Mouse (Mus musculus): ENCODE measurements around the gene Papolb. TPM values are rescaled to one million over a fixed set of nuclear protein-coding genes. Genes with fewer than 3 reads are reported as not detected.
A peak's percentile ranks its signal among the peaks of the same experiment; 100 is the strongest.

The Papolb gene
- total RNA-seq, 2 experiments from 2014 or later: 0.11 to 0.25 TPM

GRCm38 (mm10) chr5:142520360-142520759, 9.5 kb downstream of the Papolb start:
- DNase-seq (ENCODE audit: low spot score in 2 of 2): no peak

- DNase-seq (ENCODE audit: low spot score in 2 of 2): no peak
These were observed 10.9 kb downstream of the Papolb start for GRCm38 (mm10) chr5:142518973-142519372.

- DNase-seq (ENCODE audit: low spot score in 2 of 2): no peak
These were observed 17.8 kb downstream of the Papolb start for GRCm38 (mm10) chr5:142512112-142512511.

GRCm38 (mm10) chr5:142510061-142510414, 19.8 kb downstream of the Papolb start:
- no peak for DNase-seq (ENCODE audit: low spot score in 2 of 2)

- DNase-seq (ENCODE audit: low spot score in 2 of 2): no peak
These were observed 20.5 kb downstream of the Papolb start for GRCm38 (mm10) chr5:142509141-142510060.

GRCm38 (mm10) chr5:142505695-142506423, 24.0 kb downstream of the Papolb start:
- DNase-seq (ENCODE audit: low spot score in 2 of 2): no peak

- DNase-seq (ENCODE audit: low spot score in 2 of 2): no peak
These were observed 25.7 kb downstream of the Papolb start for GRCm38 (mm10) chr5:142504175-142504574.

GRCm38 (mm10) chr5:142502414-142502813, 27.5 kb downstream of the Papolb start:
- peak in 1 of 2 experiments; percentile 57 for DNase-seq (ENCODE audit: low spot score in 2 of 2)

GRCm38 (mm10) chr5:142500918-142501317, 29.0 kb downstream of the Papolb start:
- DNase-seq (ENCODE audit: low spot score in 2 of 2): no peak

- no peak for DNase-seq (ENCODE audit: low spot score in 2 of 2)
These were observed 30.9 kb downstream of the Papolb start for GRCm38 (mm10) chr5:142498964-142499363.

- DNase-seq (ENCODE audit: low spot score in 2 of 2): no peak
These were observed 34.4 kb downstream of the Papolb start for GRCm38 (mm10) chr5:142495321-142496096.

- DNase-seq (ENCODE audit: low spot score in 2 of 2): no peak
These were observed 36.6 kb downstream of the Papolb start for GRCm38 (mm10) chr5:142493307-142493706.

- no peak for DNase-seq (ENCODE audit: low spot score in 2 of 2)
These were observed 39.7 kb downstream of the Papolb start for GRCm38 (mm10) chr5:142489955-142490707.

GRCm38 (mm10) chr5:142486654-142487053, 43.2 kb downstream of the Papolb start:
- DNase-seq (ENCODE audit: low spot score in 2 of 2): no peak

- DNase-seq (ENCODE audit: low spot score in 2 of 2): no peak
These were observed 46.3 kb downstream of the Papolb start for GRCm38 (mm10) chr5:142483581-142483980.

GRCm38 (mm10) chr5:142482512-142482911, 47.4 kb downstream of the Papolb start:
- DNase-seq (ENCODE audit: low spot score in 2 of 2): no peak

- DNase-seq (ENCODE audit: low spot score in 2 of 2): peak; percentile 71 to 77
These were observed 50.9 kb downstream of the Papolb start for GRCm38 (mm10) chr5:142478829-142479435.

- DNase-seq (ENCODE audit: low spot score in 2 of 2): no peak
These were observed 51.8 kb downstream of the Papolb start for GRCm38 (mm10) chr5:142477866-142478615.

- DNase-seq (ENCODE audit: low spot score in 2 of 2): peak in 1 of 2 experiments; percentile 33
These were observed 52.5 kb downstream of the Papolb start for GRCm38 (mm10) chr5:142477346-142477745.
